Mouse (Mus musculus): ENCODE data around the gene Elavl1. TPM values are rescaled to one million over a fixed set of nuclear protein-coding genes. Genes with fewer than 3 reads are reported as not detected.
"Not testable (repeated sequence)": the region's sequence is repeated elsewhere in the genome, so short reads cannot be mapped to it uniquely, and the experiment has no call there.

Elavl1 gene
- total RNA-seq, 2 experiments from 2014 or later, result 58.2 to 64.1 TPM

GRCm38 (mm10) chr8:4263105-4263791 lies 62.0 kb downstream of the Elavl1 start:
- intact Hi-C loops (cut with DNase I), result no loop called here
- DNase-seq (ENCODE audit: low spot score), result no peak

- intact Hi-C loops (cut with DNase I), result loop anchor here (2.0 to 10.0 kb wide), 3 partner anchors 15 to 415 kb away; partner anchors contain the start of gene Timm44
- no peak for DNase-seq (ENCODE audit: low spot score)
Measured at GRCm38 (mm10) chr8:4259805-4260170, 65.4 kb downstream of the Elavl1 start.

- intact Hi-C loops (cut with DNase I), result loop anchor here (2.0 to 10.0 kb wide), 3 partner anchors 16 to 416 kb away; partner anchors contain the start of gene Timm44
- peak; percentile 86 for DNase-seq (ENCODE audit: low spot score)
Measured at GRCm38 (mm10) chr8:4259125-4259804, 65.9 kb downstream of the Elavl1 start, which contains the start of gene Ctxn1. Ctxn1 (minus strand) TSS chr8:4259274.

- no peak for DNase-seq (ENCODE audit: low spot score)
Measured at GRCm38 (mm10) chr8:4258678-4259077, 66.5 kb downstream of the Elavl1 start.

GRCm38 (mm10) chr8:4258233-4258632 lies 67.0 kb downstream of the Elavl1 start:
- intact Hi-C loops (cut with DNase I), result loop anchor here (2.0 to 10.0 kb wide), 3 partner anchors 17 to 417 kb away; partner anchors contain the start of gene Timm44
- DNase-seq (ENCODE audit: low spot score), result no peak

More at GRCm38 (mm10) chr8:4258678-4259077, 66.5 kb downstream of the Elavl1 start:
- intact Hi-C loops (cut with DNase I), result loop anchor here (2.0 to 10.0 kb wide), 3 partner anchors 16 to 416 kb away; partner anchors contain the start of gene Timm44

GRCm38 (mm10) chr8:4257350-4257749 lies 67.9 kb downstream of the Elavl1 start:
- DNase-seq (ENCODE audit: low spot score), result no peak
- intact Hi-C loops (cut with DNase I), result loop anchor here (5.0 to 10.0 kb wide), 2 partner anchors 65 to 417 kb away; no protein-coding TSS in a partner anchor

GRCm38 (mm10) chr8:4256911-4257310 lies 68.3 kb downstream of the Elavl1 start:
- DNase-seq (ENCODE audit: low spot score), result no peak
- intact Hi-C loops (cut with DNase I), result loop anchor here (5.0 to 10.0 kb wide), 2 partner anchors 65 to 418 kb away; no protein-coding TSS in a partner anchor

- DNase-seq (ENCODE audit: low spot score), result not testable (repeated sequence)
- intact Hi-C loops (cut with DNase I), result loop anchor here (5.0 to 10.0 kb wide), 2 partner anchors 63 to 419 kb away; no protein-coding TSS in a partner anchor
Measured at GRCm38 (mm10) chr8:4255471-4255870, 69.7 kb downstream of the Elavl1 start.

GRCm38 (mm10) chr8:4254001-4254400 lies 71.2 kb downstream of the Elavl1 start:
- no peak for DNase-seq (ENCODE audit: low spot score)
- intact Hi-C loops (cut with DNase I), result loop anchor here (5.0 to 10.0 kb wide), 3 partner anchors 118 to 421 kb away; no protein-coding TSS in a partner anchor

GRCm38 (mm10) chr8:4252934-4253841 lies 72.0 kb downstream of the Elavl1 start, which contains the start of gene Snapc2:
Snapc2 (plus strand) TSS chr8:4253080.
- intact Hi-C loops (cut with DNase I), result loop anchor here (2.0 to 10.0 kb wide), 4 partner anchors 14 to 422 kb away; partner anchors contain the start of genes Gm49320 and Map2k7
- DNase-seq (ENCODE audit: low spot score), result peak; percentile 89

GRCm38 (mm10) chr8:4252116-4252760 lies 73.0 kb downstream of the Elavl1 start:
- no peak for DNase-seq (ENCODE audit: low spot score)
- intact Hi-C loops (cut with DNase I), result loop anchor here (2.0 to 10.0 kb wide), 4 partner anchors 13 to 423 kb away; partner anchors contain the start of genes Gm49320 and Map2k7

GRCm38 (mm10) chr8:4250306-4250970 lies 74.8 kb downstream of the Elavl1 start:
- peak; percentile 56 for DNase-seq (ENCODE audit: low spot score)
- intact Hi-C loops (cut with DNase I), result loop anchor here (2.0 to 10.0 kb wide), 4 partner anchors 72 to 424 kb away; no protein-coding TSS in a partner anchor

- intact Hi-C loops (cut with DNase I), result no loop called here
- DNase-seq (ENCODE audit: low spot score), result no peak
Measured at GRCm38 (mm10) chr8:4249213-4249612, 76.0 kb downstream of the Elavl1 start.

- no peak for DNase-seq (ENCODE audit: low spot score)
- intact Hi-C loops (cut with DNase I), result no loop called here
Measured at GRCm38 (mm10) chr8:4247951-4248540, 77.2 kb downstream of the Elavl1 start, which contains the start of gene Tgfbr3l. Tgfbr3l (plus strand) TSS chr8:4248214.

- no peak for DNase-seq (ENCODE audit: low spot score)
- intact Hi-C loops (cut with DNase I), result no loop called here
Measured at GRCm38 (mm10) chr8:4247241-4247640, 78.0 kb downstream of the Elavl1 start.

- intact Hi-C loops (cut with DNase I), result no loop called here
Measured at GRCm38 (mm10) chr8:4245737-4246136, 79.5 kb downstream of the Elavl1 start.

GRCm38 (mm10) chr8:4245061-4245460 lies 80.2 kb downstream of the Elavl1 start:
- DNase-seq (ENCODE audit: low spot score), result no peak
- intact Hi-C loops (cut with DNase I), result no loop called here

More at GRCm38 (mm10) chr8:4245737-4246136, 79.5 kb downstream of the Elavl1 start:
- DNase-seq (ENCODE audit: low spot score), result no peak

Measured in heart, postnatal 25 days (tissue).